In the genomic region with DNA sequence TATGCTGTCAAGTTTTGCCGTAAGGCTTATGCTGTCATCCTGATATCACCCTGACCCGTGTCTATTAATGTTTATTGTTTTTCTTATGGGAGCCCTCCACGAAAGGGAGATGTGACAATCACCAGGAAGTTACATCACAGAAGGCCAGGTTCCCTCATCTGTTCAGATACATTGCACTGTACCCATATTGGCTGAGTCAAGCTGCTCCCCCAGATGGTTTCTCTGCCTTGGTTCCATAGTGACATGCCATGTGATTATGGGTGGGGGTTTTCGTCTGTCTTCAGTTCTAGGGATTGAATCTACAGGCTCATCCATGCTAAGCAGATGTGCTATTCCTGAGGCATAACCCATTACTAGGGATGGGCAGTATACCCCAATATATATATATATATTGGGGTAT, we compare ENCODE assay signal across 28 mouse cellular contexts. TPM values are rescaled to one million over a fixed set of nuclear protein-coding genes. Genes with fewer than 3 reads are reported as not detected.
DNase-seq lines count a peak whose midpoint lies in the region; TF ChIP-seq lines count a peak whose summit lies in the region.
"Had no signal": no experiment of that assay in that cellular context is flagged by ENCODE, and none has a peak within 500 bp of the region (broad histone marks: within the 10 kb centered on the region; RNA-seq: fewer than 3 reads in every experiment).

No protein-coding gene starts in this region.

- H3K36me3 ChIP-seq in testis, adult 2 months (ENCODE audit: control insufficient read depth, insufficient read depth, low read length), result peaks cover 4% of the 10 kb centered on the region
- H3K36me3 ChIP-seq: G1E had no signal

- TF ChIP-seq POLR2A in testis, adult 2 months (IDR thresholded peaks at IDR 0.05; ENCODE audit: control insufficient read depth, low read depth, low read length), result no peak

- H3K4me3 ChIP-seq in layer of hippocampus, adult 2 months, result no peak overlapping the region
- peak overlapping the region; percentile 85; the same call in 1 of the 2 replicates for H3K4me3 ChIP-seq in testis, adult 2 months (ENCODE audit: control insufficient read depth, low read depth, low read length)

- H3K27me3 ChIP-seq in testis, adult 2 months (ENCODE audit: control insufficient read depth, insufficient read depth, low read length), result no peaks in the 10 kb centered on the region
- H3K27me3 ChIP-seq: CH12.LX had no signal

- DNase-seq in layer of hippocampus, adult 11-12 months (ENCODE audit: low spot score), result peak; percentile 57
- no peak for DNase-seq in layer of hippocampus, postnatal 25 days (ENCODE audit: extremely low spot score in 1 of 2, low spot score in 1 of 2)
- DNase-seq in layer of hippocampus, adult 2 months (ENCODE audit: low spot score in 2 of 2), result peak; percentile 51 to 68
- DNase-seq in layer of hippocampus, adult 9-10 months (ENCODE audit: low spot score), result no peak
- peak; percentile 69 for DNase-seq in layer of hippocampus, adult 9-11 months
- DNase-seq in layer of hippocampus, postnatal 10 days (ENCODE audit: low spot score in 2 of 2), result no peak
- no peak for DNase-seq in testis, postnatal 10 days (ENCODE audit: low spot score)
- DNase-seq: adrenal gland, adult 2 months; adrenal gland, adult 8-10 months; adrenal gland, postnatal 10 days; adrenal gland, postnatal 14 days; adrenal gland, postnatal 25 days; adrenal gland, postnatal 36 days; B cell, adult 2 months; cerebellum, adult 11 months; cerebellum, adult 11-12 months had no signal

- H3K27ac ChIP-seq in layer of hippocampus, adult 2 months, result peak overlapping the region; percentile 57
- H3K27ac ChIP-seq in testis, adult 2 months (ENCODE audit: control insufficient read depth, insufficient read depth, low read depth, low read length), result peak overlapping the region; percentile 72; the same call in 1 of the 2 replicates

- TF ChIP-seq CTCF in layer of hippocampus, adult 2 months (conservative IDR thresholded peaks at IDR 0.05), result no peak
- TF ChIP-seq CTCF in testis, adult 2 months (IDR thresholded peaks at IDR 0.05; ENCODE audit: control insufficient read depth, insufficient read depth, insufficient replicate concordance, low read depth, low read length), result no peak

- H3K4me1 ChIP-seq in testis, adult 2 months (ENCODE audit: control insufficient read depth, insufficient read depth, low read length), result peaks cover 12% of the 10 kb centered on the region

RNA-seq across cellular contexts. Expression of a gene that starts 34.8 kb away (rescaled TPM):
- total RNA-seq in layer of hippocampus, postnatal 25 days (2021), result not detected
- total RNA-seq in layer of hippocampus, adult 2 months (2021), result not detected
- total RNA-seq in layer of hippocampus, postnatal 10 days (2021), result not detected
- polyA plus RNA-seq in testis, adult 2 months (2012; rRNA removed), result not detected in 2 replicates
- total RNA-seq: adrenal gland, adult 18-20 months; adrenal gland, adult 2 months; adrenal gland, adult 8-10 months; adrenal gland, postnatal 10 days; adrenal gland, postnatal 14 days; adrenal gland, postnatal 25 days; adrenal gland, postnatal 36 days; adrenal gland, postnatal 4 days; CH12.LX; ES-E14; G1E; MEL had no signal
- polyA plus RNA-seq: activated CD4-positive, CD25-positive, alpha-beta regulatory T cell, adult 4 months; adrenal gland, adult 2 months; brain, embryonic 14.5 days; C2C12; CD4-positive, CD25-positive, alpha-beta regulatory T cell, adult 4 months; G1E; Patski had no signal

Comparison
In these comparisons a context has a peak if more than half of its experiments do, and no peak if none do; other contexts are left out.
1. DNase-seq: peak in layer of hippocampus, adult 11-12 months (single experiment), layer of hippocampus, adult 2 months (2 of 2) and layer of hippocampus, adult 9-11 months (single experiment); none in layer of hippocampus, postnatal 25 days (0 of 2), layer of hippocampus, adult 9-10 months (single experiment), layer of hippocampus, postnatal 10 days (0 of 2) and testis, postnatal 10 days (single experiment).